Mouse (Mus musculus): Measurements from ENCODE around the gene Hoxb7. TPM values are rescaled to one million over a fixed set of nuclear protein-coding genes. Genes with fewer than 3 reads are reported as not detected.

The Hoxb7 gene
- polyA plus RNA-seq, 1 experiment = 13.1 TPM

DNA sequence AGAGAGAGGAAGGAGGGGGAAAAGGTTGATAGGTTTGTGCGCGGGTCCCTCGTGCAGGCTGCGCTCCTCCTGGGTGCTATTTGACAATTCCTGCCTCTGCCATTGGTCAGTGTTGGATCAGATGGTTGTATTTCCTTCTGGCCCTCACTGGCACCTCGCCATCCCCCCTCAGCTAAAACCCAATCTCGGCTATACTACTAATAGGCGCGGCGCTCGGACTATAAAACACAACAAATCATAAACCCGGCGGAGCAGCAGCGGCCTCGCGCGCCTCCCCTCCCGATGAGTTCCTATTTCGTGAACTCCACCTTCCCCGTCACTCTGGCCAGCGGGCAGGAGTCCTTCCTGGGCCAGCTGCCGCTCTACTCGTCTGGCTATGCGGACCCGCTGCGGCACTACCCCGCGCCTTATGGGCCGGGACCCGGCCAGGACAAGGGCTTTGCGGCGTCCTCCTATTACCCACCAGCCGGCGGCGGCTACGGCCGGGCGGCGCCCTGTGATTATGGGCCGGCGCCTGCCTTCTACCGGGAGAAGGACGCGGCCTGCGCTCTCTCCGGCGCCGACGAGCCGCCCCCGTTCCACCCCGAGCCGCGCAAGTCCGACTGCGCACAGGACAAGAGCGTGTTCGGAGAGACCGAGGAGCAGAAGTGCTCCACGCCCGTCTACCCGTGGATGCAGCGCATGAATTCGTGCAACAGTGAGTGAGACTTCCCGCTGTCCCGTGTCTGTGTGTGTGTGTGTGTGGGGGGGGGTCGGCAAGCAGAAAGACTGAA, 12.7 kb downstream of the Hoxb7 start:
- H3K4me1 ChIP-seq (ENCODE audit: control insufficient read depth, insufficient read depth, low read length) = no peaks in the 10 kb centered on the region

GRCm38 (mm10) chr11:96299781-96300180, 13.4 kb downstream of the Hoxb7 start:
- H3K27ac ChIP-seq (ENCODE audit: insufficient read depth, low read length) = peak overlapping the region; percentile 50; the same call in 1 of the 2 replicates
- no peaks in the 10 kb centered on the region for H3K4me1 ChIP-seq (ENCODE audit: control insufficient read depth, insufficient read depth, low read length)
- no peak for TF ChIP-seq POLR2A (IDR thresholded peaks at IDR 0.05; ENCODE audit: low read depth, low read length)
- no peak for TF ChIP-seq CTCF (IDR thresholded peaks at IDR 0.05; ENCODE audit: borderline replicate concordance, insufficient read depth, low read length)
- H3K4me3 ChIP-seq (ENCODE audit: insufficient read depth, low read length) = peak overlapping the region; percentile 44

More for the DNA sequence above, 12.7 kb downstream of the Hoxb7 start:
- Histone ChIP-seq H3K4me3 (ENCODE audit: insufficient read depth, low read length) (peak overlapping the region; percentile 44), H3K27ac (ENCODE audit: insufficient read depth, low read length) (peak overlapping the region; percentile 35; the same call in 1 of the 2 replicates)
- no peak for TF ChIP-seq CTCF (IDR thresholded peaks at IDR 0.05; ENCODE audit: borderline replicate concordance, insufficient read depth, low read length)
- peak; percentile 41; the same call in 1 of the 2 replicates for TF ChIP-seq POLR2A (IDR thresholded peaks at IDR 0.05; ENCODE audit: low read depth, low read length)

DNA sequence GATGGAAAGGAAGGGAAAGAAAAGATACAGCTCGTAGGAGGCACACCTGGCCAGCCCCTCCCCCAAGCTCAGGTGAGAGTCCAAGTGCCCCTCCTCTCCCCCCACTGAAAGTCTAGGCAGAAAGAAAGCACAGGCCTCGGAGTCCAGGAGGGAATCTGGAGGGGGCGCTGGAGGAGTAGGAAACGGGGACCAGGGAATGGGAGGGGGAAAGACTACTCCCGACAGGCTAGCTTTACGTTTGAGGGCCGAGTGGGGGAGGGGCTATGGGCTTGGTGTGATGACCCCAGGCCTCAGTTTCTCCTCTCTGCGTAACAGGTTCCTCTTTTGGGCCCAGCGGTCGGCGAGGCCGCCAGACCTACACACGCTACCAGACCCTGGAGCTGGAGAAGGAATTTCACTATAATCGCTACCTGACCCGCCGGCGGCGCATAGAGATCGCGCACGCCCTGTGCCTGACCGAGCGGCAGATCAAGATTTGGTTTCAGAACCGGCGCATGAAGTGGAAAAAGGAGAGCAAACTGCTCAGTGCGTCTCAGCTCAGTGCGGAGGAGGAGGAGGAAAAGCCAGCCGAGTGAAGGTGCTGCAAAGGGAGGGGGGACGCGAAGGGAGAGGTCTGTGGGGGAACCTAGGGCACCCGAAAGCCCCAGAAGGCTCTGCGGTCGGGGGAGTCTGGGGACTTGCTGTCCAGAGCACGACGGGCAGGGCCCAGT, 14.1 kb downstream of the Hoxb7 start:
- TF ChIP-seq POLR2A (IDR thresholded peaks at IDR 0.05; ENCODE audit: low read depth, low read length) (no peak), CTCF (IDR thresholded peaks at IDR 0.05; ENCODE audit: borderline replicate concordance, insufficient read depth, low read length) (no peak)
- Histone ChIP-seq H3K4me3 (ENCODE audit: insufficient read depth, low read length) (peak overlapping the region; percentile 44), H3K27ac (ENCODE audit: insufficient read depth, low read length) (peak overlapping the region; percentile 50; the same call in 1 of the 2 replicates), H3K4me1 (ENCODE audit: control insufficient read depth, insufficient read depth, low read length) (no peaks in the 10 kb centered on the region)

- Histone ChIP-seq H3K4me3 (ENCODE audit: insufficient read depth, low read length) (peak overlapping the region; percentile 44; the same call in 1 of the 2 replicates), H3K4me1 (ENCODE audit: control insufficient read depth, insufficient read depth, low read length) (no peaks in the 10 kb centered on the region), H3K27ac (ENCODE audit: insufficient read depth, low read length) (no peak overlapping the region)
- TF ChIP-seq POLR2A (IDR thresholded peaks at IDR 0.05; ENCODE audit: low read depth, low read length) = no peak
- TF ChIP-seq CTCF (IDR thresholded peaks at IDR 0.05; ENCODE audit: borderline replicate concordance, insufficient read depth, low read length) = no peak
Observed at GRCm38 (mm10) chr11:96301064-96301431, 14.6 kb downstream of the Hoxb7 start.

DNA sequence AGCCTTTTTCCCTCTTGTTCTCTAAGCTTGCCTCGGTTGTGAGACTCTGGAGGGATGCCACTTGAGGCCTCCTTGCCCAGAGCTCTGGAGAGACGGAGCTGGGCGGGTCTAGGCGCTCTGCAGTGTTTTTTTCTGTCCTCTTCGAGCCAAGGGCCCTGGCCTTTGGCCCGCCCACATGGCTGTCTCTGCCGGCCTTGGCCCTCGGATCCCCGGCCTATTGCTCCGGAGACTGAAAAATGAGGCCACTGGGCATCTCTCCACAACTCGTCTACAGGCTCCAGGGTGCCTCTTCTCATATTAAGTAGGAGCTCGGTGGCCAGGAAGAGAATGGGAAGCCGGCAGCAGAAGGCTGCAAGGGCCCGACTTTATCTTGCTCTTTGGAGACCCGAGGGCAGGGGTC, 15.4 kb downstream of the Hoxb7 start:
- no peak for TF ChIP-seq POLR2A (IDR thresholded peaks at IDR 0.05; ENCODE audit: low read depth, low read length)
- TF ChIP-seq CTCF (IDR thresholded peaks at IDR 0.05; ENCODE audit: borderline replicate concordance, insufficient read depth, low read length) = no peak
- Histone ChIP-seq H3K27ac (ENCODE audit: insufficient read depth, low read length) (peak overlapping the region; percentile 46), H3K4me3 (ENCODE audit: insufficient read depth, low read length) (no peak overlapping the region), H3K4me1 (ENCODE audit: control insufficient read depth, insufficient read depth, low read length) (no peaks in the 10 kb centered on the region)

GRCm38 (mm10) chr11:96302381-96303150, 16.1 kb downstream of the Hoxb7 start:
- Histone ChIP-seq H3K4me1 (ENCODE audit: control insufficient read depth, insufficient read depth, low read length) (no peaks in the 10 kb centered on the region), H3K27ac (ENCODE audit: insufficient read depth, low read length) (peak overlapping the region; percentile 46), H3K4me3 (ENCODE audit: insufficient read depth, low read length) (no peak overlapping the region)
- TF ChIP-seq CTCF (IDR thresholded peaks at IDR 0.05; ENCODE audit: borderline replicate concordance, insufficient read depth, low read length) = no peak
- TF ChIP-seq POLR2A (IDR thresholded peaks at IDR 0.05; ENCODE audit: low read depth, low read length) = no peak

- TF ChIP-seq CTCF (IDR thresholded peaks at IDR 0.05; ENCODE audit: borderline replicate concordance, insufficient read depth, low read length) (peak; percentile 80), POLR2A (IDR thresholded peaks at IDR 0.05; ENCODE audit: low read depth, low read length) (no peak)
- peak within 1 kb of the TSS; percentile 46 for H3K27ac ChIP-seq (ENCODE audit: insufficient read depth, low read length)
- H3K4me3 ChIP-seq (ENCODE audit: insufficient read depth, low read length) = peak within 1 kb of the TSS; percentile 31
- no peaks in the 10 kb centered on the region for H3K4me1 ChIP-seq (ENCODE audit: control insufficient read depth, insufficient read depth, low read length)
Observed at GRCm38 (mm10) chr11:96303151-96304099, 17.0 kb downstream of the Hoxb7 start, which contains the start of gene Hoxb5. Hoxb5 (plus strand) TSS chr11:96303336.

DNA sequence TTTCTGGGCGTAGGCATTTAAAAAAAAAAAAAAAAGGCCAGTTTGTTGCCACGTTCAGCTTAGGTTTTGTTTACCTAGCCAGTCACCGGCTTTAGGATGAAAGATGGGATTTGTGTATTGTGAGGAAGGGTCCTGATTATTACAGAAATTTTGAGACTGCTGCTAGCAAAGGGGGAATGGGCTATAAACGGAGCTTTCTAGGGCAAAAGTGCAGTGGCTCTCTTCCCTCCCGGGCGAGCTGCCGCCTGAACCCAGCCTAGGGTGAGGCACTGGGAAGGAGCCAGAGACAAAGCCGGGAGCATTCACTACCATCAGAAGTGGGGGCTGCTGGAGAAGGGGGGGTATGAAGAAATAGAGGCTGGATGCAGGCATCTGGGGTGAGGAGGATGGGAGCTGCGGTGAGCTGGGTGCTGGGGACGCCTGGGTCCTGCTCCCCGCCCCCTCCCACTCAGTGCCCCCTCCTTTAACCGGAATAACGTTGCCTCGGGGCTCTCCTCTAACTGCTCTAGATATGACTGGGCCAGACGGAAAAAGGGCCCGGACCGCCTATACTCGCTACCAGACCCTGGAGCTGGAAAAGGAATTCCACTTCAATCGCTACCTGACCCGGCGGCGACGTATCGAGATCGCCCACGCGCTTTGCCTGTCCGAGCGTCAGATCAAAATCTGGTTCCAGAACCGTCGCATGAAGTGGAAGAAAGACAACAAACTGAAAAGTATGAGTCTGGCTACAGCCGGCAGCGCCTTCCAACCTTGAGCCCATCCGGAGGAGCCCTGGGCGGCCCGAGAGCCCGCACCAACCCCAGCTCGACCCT, 18.2 kb downstream of the Hoxb7 start:
- Histone ChIP-seq H3K4me3 (ENCODE audit: insufficient read depth, low read length) (peak overlapping the region; percentile 31), H3K27ac (ENCODE audit: insufficient read depth, low read length) (peak overlapping the region; percentile 23; the same call in 1 of the 2 replicates), H3K4me1 (ENCODE audit: control insufficient read depth, insufficient read depth, low read length) (no peaks in the 10 kb centered on the region)
- TF ChIP-seq POLR2A (IDR thresholded peaks at IDR 0.05; ENCODE audit: low read depth, low read length) = no peak
- no peak for TF ChIP-seq CTCF (IDR thresholded peaks at IDR 0.05; ENCODE audit: borderline replicate concordance, insufficient read depth, low read length)
